Mouse (Mus musculus) T-cell, adult 2 months (primary cell): ENCODE measurements around the gene Dynlrb2.

ENCODE experiments used
- DNase-seq: peaks from one replicate; pipeline ENCODE4 v3.0.0; 2022; ENCODE audit warnings: low spot score

The Dynlrb2 gene

DNA sequence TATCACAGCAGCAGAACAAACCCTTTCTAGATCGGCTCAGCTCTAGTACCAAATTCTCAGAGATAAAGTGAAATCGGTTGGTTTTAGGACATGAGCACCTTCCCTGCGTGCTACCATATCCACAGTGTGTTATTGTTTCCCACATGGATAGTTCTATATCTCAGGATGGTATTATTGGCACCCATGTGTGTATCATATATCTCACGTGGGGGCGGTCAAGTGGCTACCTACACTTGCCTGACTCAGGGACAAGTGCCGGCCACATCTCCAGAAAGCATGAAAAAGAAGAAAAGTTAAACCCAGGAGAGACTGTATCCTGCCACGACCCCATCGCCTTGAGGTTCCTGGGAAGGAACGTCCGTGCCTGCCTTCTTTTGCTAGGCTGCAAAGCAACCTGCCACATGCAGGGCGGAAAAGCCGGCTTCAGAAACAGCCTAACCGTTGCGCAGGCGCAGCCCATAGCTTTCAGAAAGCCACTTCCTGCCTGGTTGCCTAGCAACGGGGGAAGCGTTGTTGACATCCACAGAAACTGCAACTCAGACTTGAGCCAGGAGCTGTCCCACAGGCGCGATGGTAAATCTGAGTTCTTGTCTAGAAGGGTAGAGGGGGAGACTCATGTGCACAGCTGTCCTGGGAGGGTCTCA lies at the start of gene Dynlrb2:
Gene Dynlrb2, plus strand, starts transcription at position 498 of the 644 bp plus-strand sequence.
- DNase-seq, result peak; percentile 94

DNA sequence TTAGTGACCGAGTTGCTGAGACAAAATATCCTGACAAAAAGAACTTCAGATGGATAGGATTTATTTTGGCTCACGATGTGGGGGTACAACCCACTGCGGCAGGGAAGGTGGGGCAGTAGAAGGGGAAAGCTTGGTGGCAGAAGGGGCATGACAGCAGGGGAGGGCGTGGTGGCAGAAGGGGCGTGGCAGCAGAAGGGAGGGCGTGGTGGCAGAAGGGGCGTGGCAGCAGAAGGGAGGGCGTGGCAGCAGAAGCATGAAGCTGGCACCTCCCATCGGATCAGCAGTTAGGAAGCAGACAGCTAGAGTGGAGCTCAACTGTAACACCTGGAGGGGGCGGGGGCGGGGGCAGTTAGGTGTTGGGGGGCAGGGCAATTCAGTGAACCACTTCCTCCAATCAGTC lies 46.2 kb upstream of the Dynlrb2 start:
- no peak for DNase-seq

DNA sequence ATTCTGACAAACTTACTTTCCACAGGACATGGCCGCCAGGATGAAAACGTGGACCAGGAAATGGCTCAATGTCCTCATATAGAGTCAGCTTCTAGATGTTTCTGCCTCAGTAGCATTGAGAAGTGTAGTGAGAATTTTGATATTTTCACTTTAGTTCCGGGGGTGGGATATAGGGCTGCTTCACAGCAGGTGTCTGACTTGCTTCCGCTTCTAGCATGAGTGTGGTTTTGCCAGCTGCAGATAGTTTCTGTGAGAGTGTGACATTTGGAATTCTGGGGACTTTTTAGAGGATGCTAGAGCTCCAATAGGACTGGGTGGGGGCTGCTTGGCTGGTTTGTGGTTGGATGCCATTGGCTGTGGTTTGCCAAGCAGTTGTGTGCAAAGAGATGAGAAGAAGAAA lies 43.3 kb upstream of the Dynlrb2 start:
- no peak for DNase-seq

DNA sequence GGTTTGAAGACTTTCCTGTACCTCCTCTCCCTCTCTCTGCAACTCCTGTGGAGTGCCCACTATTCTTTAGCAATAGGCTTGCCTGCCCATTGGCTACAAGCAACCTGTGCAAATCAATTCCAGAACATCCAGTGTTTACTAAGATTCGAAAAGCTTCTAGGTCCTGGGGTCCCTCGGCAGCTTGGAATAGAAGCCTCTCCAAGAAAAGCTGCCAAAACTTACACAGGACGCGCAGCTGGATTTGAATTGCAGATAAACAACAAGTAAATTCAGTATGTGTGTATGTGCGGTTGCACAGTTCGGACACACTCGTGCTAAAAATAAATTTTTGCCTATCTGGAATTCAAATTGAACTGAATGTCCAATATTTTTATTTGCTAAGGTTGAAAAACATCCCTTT lies 38.2 kb upstream of the Dynlrb2 start:
- DNase-seq, result no peak

DNA sequence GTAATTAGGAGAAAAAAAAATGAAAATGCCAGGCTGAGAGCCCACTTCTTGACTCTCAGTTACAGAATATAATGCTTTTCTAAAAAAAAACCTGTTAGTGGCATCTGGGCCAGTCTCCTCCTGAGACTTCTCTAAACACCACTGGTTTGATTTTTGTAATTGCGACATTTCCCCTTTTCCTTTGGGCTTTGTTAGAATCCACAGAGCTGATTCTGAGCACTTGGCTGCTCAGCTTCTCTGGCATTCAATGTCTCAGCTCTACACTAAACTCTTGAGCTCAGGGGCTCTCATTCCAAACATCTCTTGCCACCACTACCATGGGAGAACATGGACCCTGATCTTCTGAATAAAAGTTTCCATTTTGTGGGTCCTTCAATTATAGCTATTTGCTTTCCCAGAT lies 37.7 kb upstream of the Dynlrb2 start:
- DNase-seq, result no peak

DNA sequence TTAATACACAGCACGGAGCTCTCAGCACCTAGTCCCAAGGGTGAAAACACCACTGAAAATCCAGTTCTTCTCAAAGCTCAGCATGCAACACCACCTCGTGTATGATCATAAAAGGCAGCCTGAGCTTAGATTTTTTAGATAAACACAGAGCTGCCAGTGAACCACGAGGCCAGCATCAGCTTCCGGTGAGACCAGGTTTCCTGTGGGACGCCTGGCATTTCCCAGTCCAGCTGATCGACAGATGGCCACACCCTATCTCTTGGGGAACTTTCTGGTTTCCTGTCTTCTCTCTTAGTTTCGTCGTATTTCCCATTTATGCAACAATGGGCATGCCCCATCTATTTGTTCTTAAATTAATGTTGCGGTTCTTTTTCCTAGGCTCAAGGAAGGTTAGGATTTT lies 26.8 kb upstream of the Dynlrb2 start:
- no peak for DNase-seq

DNA sequence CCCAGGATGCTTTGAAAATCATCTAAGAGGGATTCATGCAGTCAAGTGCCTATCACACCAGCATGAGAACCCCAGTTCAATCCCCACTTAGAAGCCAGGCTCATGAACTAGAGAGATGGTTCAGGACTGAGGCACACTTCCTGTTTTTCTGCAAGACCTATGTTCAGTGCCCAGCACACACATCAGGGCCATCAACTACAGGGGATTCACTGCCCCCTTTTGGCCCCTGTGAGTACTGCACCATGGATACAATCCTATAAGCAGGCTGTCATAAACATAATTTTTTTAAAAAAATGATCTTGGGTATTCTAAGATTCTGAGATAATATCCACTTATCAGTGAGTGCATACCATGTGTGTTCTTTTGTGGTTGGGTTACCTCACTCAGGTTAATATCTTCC lies 26.1 kb upstream of the Dynlrb2 start:
- DNase-seq, result no peak

DNA sequence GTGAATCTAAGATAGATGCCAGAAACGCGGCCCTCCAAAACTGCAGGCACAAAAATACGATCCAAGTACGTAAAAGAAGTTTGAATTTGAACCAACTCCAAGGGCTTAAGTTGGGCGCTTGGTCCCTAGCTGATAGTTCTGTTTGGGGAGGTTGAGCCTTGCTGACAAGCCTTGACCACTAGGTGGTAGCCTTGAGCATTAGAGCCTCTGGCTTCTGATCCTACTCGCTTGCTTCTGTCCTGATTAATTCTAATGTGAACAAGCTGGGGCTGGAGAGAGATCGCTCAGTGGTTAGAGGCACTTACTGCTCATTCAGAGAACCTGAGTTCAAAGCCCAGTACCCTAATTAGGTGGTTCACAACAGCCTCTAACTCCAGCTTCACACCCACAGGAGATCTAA lies 23.9 kb upstream of the Dynlrb2 start:
- DNase-seq, result peak; percentile 18

DNA sequence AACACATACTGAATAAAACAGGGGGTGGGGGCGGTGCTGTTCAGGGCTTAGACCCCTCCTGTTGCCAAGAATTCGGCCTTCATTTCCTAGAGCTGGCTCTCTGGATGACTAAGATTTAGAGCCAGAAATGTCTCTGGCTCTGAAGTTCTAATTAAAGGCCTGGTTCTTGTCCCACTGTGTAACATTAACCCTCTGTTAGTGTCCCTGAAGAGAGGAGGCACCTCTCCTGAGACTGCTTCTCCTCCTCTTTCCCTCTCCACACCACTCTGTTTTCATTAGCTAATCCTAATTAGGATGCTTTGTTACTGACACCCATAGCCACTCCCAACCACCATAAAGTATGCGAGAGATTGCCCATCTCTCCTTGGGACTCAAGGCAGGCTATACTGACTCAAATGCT lies 22.0 kb upstream of the Dynlrb2 start:
- DNase-seq, result no peak

DNA sequence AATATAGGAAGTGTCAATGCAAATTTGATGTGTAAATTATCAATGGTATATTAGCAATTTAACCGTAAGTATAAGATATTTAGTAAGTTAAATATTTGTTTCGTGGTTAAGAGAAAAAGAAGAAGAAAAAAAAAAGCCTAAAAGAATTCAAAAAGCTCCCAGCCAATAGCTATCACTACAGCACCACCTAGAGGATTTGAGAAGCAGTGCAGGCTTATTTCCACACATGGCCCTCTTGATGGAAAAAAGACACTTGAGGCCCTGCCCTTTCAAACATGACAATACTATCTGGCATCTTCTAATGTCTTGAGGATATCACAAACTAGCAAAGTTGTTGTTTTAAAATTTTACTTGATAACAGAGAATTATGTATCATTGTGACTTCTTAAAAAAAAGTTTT lies 20.7 kb upstream of the Dynlrb2 start:
- peak; percentile 15 for DNase-seq

DNA sequence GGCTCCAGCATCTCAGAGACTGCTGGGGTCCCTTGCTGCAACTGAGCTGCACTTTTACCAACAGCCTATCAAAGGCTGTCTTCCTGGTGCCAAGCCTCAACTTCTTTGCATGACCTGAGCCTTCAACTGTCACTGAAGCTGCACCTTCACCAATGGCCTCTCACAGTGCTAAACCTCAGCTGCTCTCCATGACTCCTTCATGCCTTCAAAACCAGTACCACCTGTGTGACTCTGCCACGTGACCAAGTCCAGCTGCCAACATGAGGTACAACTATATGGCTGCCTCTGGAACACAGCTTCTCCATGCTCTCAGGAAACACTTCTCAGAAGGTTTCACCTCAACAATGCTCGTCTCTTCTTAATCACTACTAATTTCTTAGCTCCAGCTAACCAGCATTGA lies 16.2 kb upstream of the Dynlrb2 start:
- no peak for DNase-seq

DNA sequence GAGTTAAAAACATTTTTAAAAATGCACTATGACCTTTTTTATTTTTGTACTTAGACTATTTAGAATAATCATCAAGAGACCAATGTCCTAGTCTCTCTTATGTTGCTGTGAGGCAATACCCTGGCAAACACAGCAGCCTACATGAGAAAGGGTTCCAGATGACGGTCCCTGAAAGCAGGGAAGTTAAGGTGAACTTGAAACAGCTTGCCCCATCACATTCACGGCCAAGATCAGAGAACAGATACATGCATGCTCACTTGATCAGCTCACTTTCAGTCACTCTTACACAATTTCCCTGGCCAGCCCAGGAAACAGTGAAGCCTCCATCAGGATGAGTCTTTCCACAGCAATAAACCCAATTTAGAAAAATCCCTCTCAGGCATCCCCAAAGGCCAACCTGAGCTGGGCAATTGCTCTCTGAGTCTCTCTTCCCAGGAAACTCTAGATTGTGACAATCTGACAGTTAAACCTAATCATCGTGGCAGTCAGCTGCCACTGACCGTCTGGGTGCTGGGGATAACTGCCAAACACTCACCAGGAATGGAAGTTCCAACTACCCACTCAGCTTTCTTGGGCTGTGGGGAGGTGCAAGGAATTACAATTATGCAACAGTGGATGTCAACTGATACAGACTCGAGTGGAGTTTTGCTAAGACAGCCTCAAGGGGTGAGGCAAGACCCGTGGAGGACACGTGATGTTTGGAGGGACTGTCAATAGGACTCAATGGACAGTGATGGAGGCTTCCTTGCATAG lies 4.5 kb upstream of the Dynlrb2 start:
- DNase-seq, result no peak

DNA sequence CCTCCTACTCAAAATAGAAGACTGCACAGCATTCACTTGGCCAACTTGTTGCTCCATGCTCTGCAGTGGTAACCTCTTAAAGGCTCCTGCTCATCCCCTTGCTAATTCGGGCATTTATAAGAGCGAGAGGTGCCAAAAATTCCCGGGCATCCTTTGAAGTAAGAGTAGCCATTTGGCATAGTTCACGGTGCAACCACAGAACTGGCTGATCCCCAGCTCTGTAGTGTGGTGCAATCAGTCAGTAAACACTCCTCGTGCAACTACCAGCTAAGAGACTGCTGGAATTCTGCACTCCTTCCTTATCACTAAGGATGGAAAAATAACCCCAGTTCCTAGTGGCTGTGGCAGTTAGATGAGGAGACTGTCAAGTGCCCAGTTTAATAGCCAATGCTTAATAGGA lies 3.9 kb downstream of the Dynlrb2 start:
- no peak for DNase-seq

DNA sequence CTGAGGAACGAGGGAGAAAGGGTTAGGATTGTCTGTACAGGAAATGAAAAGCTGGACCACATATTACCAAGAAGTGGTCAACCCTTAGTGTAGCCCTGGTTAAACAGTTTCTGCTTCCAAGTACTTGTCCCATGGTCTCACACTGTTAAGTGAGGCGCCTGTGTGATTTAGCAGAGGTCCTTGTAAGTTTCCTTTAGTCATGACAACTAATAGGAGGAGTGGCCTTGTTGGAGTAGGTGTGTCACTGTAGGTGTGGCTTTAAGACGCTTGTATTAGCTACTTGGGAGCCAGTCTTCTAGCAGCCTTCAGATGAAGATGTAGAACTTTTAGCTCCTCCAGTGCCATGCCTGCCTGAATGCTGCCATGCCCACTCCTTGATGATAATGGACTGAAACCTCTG lies 4.5 kb downstream of the Dynlrb2 start:
- DNase-seq, result no peak

DNA sequence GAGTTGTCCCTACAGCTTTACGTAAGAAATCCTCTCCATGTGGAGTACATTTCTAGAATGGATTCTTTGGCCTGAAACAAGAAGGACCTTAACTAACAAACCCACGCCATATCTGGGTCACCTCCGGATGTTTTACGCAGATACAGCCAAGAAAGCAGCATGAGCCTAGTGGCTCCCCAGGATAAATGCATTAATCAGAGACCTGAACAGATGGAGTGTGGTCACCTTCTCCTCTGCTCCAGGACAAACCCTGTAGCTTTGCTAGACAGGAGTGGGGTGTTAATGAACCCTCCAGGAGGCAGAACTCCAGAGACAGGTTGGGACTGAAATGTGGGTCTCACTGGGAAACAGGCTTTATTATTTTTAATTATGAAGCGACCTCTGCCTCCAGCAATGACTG lies 14.9 kb downstream of the Dynlrb2 start:
- no peak for DNase-seq

DNA sequence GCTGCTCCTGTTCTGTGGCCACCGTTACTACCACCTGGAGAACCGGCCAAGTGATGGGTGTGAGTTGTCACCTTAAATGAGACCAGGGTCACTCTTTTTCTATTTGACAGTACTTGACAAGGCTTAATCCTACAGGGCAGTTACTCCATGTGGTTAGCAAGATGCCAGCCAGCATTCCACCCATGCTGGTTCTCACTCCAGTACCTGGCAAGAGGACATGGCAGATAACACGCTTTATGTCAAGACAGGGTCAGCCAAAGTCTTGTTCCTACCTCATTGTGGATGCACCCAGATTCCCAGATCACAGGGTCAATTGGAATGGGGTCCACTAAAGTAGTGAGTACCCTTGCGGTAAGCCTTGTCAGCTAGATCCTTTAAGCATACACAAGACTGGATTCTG lies 16.4 kb downstream of the Dynlrb2 start:
- DNase-seq, result no peak

DNA sequence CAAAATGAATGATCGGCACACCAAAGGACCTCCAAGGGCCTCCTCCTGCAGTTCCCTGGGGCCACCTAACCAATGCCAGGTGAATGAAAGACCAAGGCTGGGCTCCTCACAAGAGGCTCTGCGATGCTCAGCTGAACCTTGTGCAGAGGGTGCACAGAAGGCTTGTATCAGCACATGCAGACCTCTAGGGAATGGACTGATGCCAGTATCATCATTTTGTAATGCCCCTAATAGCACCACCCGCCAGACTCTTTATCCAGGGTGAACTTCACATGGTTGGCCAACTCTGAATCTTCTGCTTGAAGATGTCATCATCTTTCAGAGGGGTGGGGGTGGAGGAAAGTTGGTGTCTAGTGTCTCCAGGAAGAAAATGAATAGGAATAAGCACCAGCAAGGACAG lies 16.9 kb downstream of the Dynlrb2 start:
- DNase-seq, result no peak

DNA sequence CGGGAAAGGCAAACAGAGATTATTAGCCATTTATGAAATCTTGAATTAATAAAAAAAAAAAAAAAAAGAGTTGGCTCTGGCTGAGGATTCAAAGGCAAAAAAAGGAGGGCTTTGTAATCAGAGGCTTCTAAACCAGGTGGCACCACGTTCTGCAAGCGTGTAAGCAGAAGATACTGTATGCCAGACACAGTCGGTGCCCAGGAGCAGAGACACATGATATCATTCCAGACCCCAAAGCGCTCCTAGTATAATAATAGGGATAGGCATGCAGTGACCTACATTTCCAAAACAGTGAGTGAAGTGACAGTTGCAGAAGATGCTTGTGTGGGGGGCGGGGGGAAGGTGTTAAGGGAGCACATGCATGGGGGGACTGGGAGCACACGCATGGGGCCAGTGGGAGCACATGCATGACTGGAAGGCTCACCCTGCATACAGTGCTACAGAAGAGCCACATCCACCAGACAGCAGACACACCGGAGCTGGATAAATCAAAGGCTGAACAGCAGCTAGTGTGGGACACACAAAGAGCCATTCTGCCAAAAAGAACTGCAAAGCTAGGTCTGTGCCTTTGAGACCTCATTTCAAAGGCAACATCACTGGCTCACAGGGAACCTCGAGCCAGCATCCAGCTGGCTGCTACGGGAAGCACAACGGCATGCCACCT lies 17.5 kb downstream of the Dynlrb2 start:
- no peak for DNase-seq

DNA sequence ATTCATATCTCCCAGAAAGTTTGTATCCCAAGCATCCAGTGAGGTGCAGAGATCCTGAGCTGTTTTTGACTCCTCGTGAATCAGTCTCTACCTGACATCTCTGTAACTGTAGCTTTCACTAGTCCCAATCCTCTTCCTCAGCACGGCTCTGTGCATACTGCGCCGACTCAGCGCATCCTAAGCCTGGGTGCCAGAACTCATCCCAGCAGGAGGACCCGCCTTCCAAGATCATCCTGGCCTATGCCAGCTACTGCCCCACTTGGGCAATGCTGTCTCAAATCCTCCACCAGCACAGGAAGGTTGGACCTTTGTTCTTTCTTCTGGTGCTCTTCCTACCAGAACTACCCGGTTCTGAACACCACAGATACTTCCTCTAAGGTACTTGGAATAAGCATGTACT lies 20.1 kb downstream of the Dynlrb2 start:
- DNase-seq, result no peak

DNA sequence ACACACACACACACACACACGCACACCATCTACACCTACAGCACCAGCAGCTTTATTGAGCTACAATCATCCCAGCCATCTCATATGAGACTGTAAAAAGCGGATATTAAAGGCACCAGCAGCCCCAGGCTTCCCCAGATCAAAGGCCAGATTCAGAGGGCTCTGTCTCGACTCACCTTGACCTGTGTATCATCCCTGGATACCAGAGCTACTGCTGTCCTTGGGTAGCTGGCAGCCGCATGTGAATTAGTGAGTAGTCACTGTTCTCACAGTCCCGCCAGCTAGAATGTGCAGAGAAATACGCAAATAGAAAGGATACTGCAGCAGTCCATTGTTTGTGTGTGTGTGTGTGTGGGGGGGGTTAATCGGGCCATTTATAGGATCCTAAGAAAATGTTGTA lies 24.0 kb downstream of the Dynlrb2 start:
- DNase-seq, result no peak

DNA sequence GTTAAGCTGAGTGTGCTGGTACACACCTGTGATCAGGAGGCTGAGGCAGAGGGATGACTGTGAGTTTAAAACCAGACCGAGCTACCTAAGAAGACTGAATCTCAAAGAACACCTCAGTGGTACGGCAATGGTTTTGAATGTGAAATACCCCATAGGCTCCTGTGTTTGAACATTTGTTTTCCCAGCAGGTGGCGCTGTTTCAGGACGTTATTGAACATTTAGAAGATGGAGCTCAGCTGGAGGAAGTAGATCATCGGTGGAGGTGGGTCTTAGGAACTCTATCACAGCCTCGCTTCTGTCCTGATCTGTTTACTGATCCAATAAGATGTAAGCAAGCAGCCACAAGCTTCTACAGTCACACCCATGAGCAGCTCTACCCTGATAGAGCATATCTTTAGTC lies 28.3 kb downstream of the Dynlrb2 start:
- DNase-seq, result no peak

DNA sequence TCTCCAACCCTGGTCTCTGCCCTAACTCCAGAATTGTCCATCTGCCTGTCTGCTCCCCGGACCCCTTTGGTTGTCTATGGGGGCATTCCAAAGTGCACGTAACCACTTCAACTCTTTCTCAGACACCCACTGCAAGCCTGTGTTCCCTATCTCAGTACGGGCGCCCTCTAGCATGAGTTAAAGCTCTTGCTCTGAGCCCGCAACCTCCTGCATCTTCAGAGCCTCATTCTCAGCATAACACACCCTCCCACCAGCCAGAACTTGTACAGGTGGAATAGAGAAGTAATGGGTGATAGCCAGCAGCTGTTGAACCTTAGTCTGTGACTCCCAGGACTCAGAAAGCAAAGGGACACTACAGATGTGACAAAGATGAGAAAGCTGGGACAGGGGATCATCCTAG lies 32.0 kb downstream of the Dynlrb2 start:
- no peak for DNase-seq

DNA sequence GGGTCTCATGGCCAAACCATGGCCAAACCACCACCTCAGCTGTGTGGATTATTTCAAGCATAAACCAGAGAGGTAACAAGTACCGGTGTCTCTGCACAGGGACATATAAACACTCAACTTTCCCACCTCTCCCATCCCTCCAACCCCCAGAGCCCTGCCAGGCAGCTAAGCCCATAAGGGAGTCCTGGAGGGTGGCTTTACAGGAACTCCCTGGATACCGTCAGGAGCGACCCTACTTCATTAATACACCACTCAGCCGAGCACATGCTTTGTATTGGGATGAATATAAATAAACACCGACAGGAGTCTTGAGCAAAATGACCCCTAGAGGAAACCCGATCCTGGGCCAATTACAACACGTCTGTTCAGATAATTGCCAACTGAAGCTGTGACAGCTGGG lies 34.0 kb downstream of the Dynlrb2 start:
- DNase-seq, result no peak

DNA sequence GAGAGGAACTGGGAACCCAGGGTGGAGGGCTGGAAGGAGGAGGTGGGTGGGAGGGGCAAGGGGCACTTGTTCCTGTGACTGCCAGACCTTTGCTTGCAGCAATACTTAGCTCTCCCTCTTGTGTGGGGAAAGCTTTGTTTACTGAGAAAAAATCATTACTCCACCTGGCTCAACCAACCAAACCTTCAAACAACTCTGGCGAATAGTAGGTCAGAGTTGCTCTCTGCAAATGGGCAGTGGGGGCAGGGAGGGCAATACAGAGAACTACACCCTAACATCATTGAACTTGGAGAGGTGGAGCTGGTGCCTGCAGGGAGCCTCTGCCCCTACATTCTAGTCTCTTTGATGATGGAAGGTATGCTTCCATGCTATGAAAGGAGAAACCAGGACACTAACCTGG lies 35.4 kb downstream of the Dynlrb2 start:
- DNase-seq, result no peak
